Mouse (Mus musculus) hindbrain, embryonic 14.5 days (tissue): Measurements from ENCODE around the gene Mylk. TPM values are rescaled to one million over a fixed set of nuclear protein-coding genes. Genes with fewer than 3 reads are reported as not detected.
"Not testable (repeated sequence)": the region's sequence is repeated elsewhere in the genome, so short reads cannot be mapped to it uniquely, and the experiment has no call there.

Experiments used
- ATAC-seq: fragments of 200-750 bp; cut with Nextera tagmentation; 2 replicates; pipeline ENCODE4 v1.8.0; 2017; ENCODE audit warnings: moderate number of reproducible peaks, mild to moderate bottlenecking, moderate TSS enrichment, moderate library complexity; ENCODE audit not compliant: low FRiP score
- DNase-seq: peaks from one replicate; pipeline ENCODE4 v3.0.0-alpha.2; 2015; ENCODE audit warnings: low spot score
- H3K27ac ChIP-seq: fragments of 300-500 bp; sonication (generic); 2 replicates; pipeline ENCODE4 v1.5.1; 2014; ENCODE audit warnings: mild to moderate bottlenecking, moderate library complexity
- H3K27me3 ChIP-seq: fragments of 300-500 bp; sonication (generic); 2 replicates; pipeline ENCODE4 v1.6.1; 2014; ENCODE audit warnings: mild to moderate bottlenecking, low read length, mixed read lengths; ENCODE audit not compliant: control insufficient read depth, insufficient read depth
- H3K36me3 ChIP-seq: fragments of 300-500 bp; sonication (generic); replicated peaks from 2 replicates; pipeline ENCODE4 v1.6.1; 2014; ENCODE audit not compliant: control insufficient read depth, insufficient read depth
- H3K4me1 ChIP-seq: fragments of 300-500 bp; sonication (generic); replicated peaks from 2 replicates; pipeline ENCODE4 v1.6.1; 2014; ENCODE audit warnings: antibody characterized with exemption, low read length, mixed read lengths; ENCODE audit not compliant: control insufficient read depth, insufficient read depth
- H3K4me2 ChIP-seq: fragments of 300-500 bp; sonication (generic); replicated peaks from 2 replicates; pipeline ENCODE4 v1.6.1; 2014; ENCODE audit warnings: mild to moderate bottlenecking, moderate library complexity
- H3K4me3 ChIP-seq: fragments of 300-500 bp; sonication (generic); replicated peaks from 2 replicates; pipeline ENCODE4 v1.5.1; 2014; ENCODE audit warnings: mild to moderate bottlenecking, low read length
- H3K9ac ChIP-seq: fragments of 300-500 bp; sonication (generic); 2 replicates; pipeline ENCODE4 v1.6.1; 2014
- H3K9me3 ChIP-seq: fragments of 300-500 bp; sonication (generic); 2 replicates; pipeline ENCODE4 v1.6.1; 2016; ENCODE audit warnings: low read length; ENCODE audit not compliant: control insufficient read depth
- WGBS: fragments of 180-500 bp; shearing (Covaris S2); extraction: QIAGEN DNeasy Blood & Tissue Kit; methylation state at CpG from one replicate; pipeline ENCODE4 v1.1.7; 2014; 5-methylcytosine and 5-hydroxymethylcytosine counted together
- polyA plus RNA-seq: library from polyadenylated mRNA; unstranded; fragments of >200 nt; fragmentation: Nextera tagmentation; extraction: Ambion mirVana; gene quantifications from 2 replicates; pipeline ENCODE4 v1.2.1, GENCODE M21; 2014

Gene Mylk
- polyA plus RNA-seq, 1 experiment from 2014 or later, result 5.0 TPM

GRCm38 (mm10) chr16:34784675-34785074 is 39.7 kb downstream of the Mylk start:
- 75% methylated on average over 4 of the region's 4 CpGs for WGBS
- DNase-seq, result no peak
- H3K4me2 ChIP-seq, result no peak overlapping the region

GRCm38 (mm10) chr16:34792555-34792954 is 47.5 kb downstream of the Mylk start:
- Histone ChIP-seq H3K27me3 (no peaks in the 10 kb centered on the region), H3K27ac (no peak overlapping the region), H3K9ac (no peak overlapping the region), H3K4me3 (no peak overlapping the region), H3K9me3 (no peaks in the 10 kb centered on the region), H3K4me1 (no peaks in the 10 kb centered on the region), H3K36me3 (no peaks in the 10 kb centered on the region), H3K4me2 (no peak overlapping the region)
- DNase-seq (no peak), ATAC-seq (no peak)
- WGBS, result 81% methylated on average over 1 of the region's 1 CpGs

More at GRCm38 (mm10) chr16:34784675-34785074, 39.7 kb downstream of the Mylk start:
- Histone ChIP-seq H3K4me3 (no peak overlapping the region), H3K9me3 (no peaks in the 10 kb centered on the region), H3K9ac (no peak overlapping the region), H3K27ac (no peak overlapping the region), H3K4me1 (no peaks in the 10 kb centered on the region), H3K36me3 (no peaks in the 10 kb centered on the region), H3K27me3 (no peaks in the 10 kb centered on the region)
- ATAC-seq, result no peak

GRCm38 (mm10) chr16:34793000-34793399 is 48.0 kb downstream of the Mylk start:
- 65% methylated on average over 5 of the region's 5 CpGs for WGBS
- Histone ChIP-seq H3K4me3 (no peak overlapping the region), H3K4me1 (no peaks in the 10 kb centered on the region), H3K27me3 (no peaks in the 10 kb centered on the region), H3K9me3 (no peaks in the 10 kb centered on the region), H3K4me2 (no peak overlapping the region), H3K27ac (no peak overlapping the region), H3K36me3 (no peaks in the 10 kb centered on the region), H3K9ac (no peak overlapping the region)
- ATAC-seq, result no peak
- no peak for DNase-seq

- Histone ChIP-seq H3K4me1 (no peaks in the 10 kb centered on the region; the same call in 1 of the 2 replicates), H3K4me2 (no peak overlapping the region), H3K27ac (no peak overlapping the region), H3K36me3 (no peaks in the 10 kb centered on the region), H3K9ac (no peak overlapping the region), H3K9me3 (no peaks in the 10 kb centered on the region), H3K4me3 (no peak overlapping the region), H3K27me3 (no peaks in the 10 kb centered on the region)
- no peak for DNase-seq
- ATAC-seq, result no peak
- 71% methylated on average over 5 of the region's 5 CpGs for WGBS
Measured at GRCm38 (mm10) chr16:34801222-34801621, 56.2 kb downstream of the Mylk start.

- no peak overlapping the region for H3K4me2 ChIP-seq
- H3K4me3 ChIP-seq, result no peak overlapping the region
- H3K27me3 ChIP-seq, result no peaks in the 10 kb centered on the region
- no peaks in the 10 kb centered on the region for H3K36me3 ChIP-seq
- H3K9ac ChIP-seq, result no peak overlapping the region
- ATAC-seq (no peak), DNase-seq (no peak)
- WGBS, result 59% methylated on average over 11 of the region's 11 CpGs
- H3K9me3 ChIP-seq, result no peaks in the 10 kb centered on the region
- H3K27ac ChIP-seq, result no peak overlapping the region
- peaks cover 14% of the 10 kb centered on the region for H3K4me1 ChIP-seq
Measured at GRCm38 (mm10) chr16:34804286-34805010, 59.4 kb downstream of the Mylk start.

- H3K36me3 ChIP-seq, result no peaks in the 10 kb centered on the region
- H3K27me3 ChIP-seq, result no peaks in the 10 kb centered on the region
- H3K4me2 ChIP-seq, result no peak overlapping the region
- ATAC-seq, result no peak
- H3K9ac ChIP-seq, result no peak overlapping the region
- no peak overlapping the region for H3K27ac ChIP-seq
- H3K9me3 ChIP-seq, result no peaks in the 10 kb centered on the region
- H3K4me1 ChIP-seq, result peaks cover 14% of the 10 kb centered on the region
- no peak overlapping the region for H3K4me3 ChIP-seq
- no peak for DNase-seq
- 15% methylated on average over 16 of the region's 16 CpGs for WGBS
Measured at GRCm38 (mm10) chr16:34806883-34807767, 62.1 kb downstream of the Mylk start.

GRCm38 (mm10) chr16:34807768-34808275 is 62.8 kb downstream of the Mylk start:
- Histone ChIP-seq H3K27me3 (no peaks in the 10 kb centered on the region), H3K9ac (no peak overlapping the region), H3K4me1 (peaks cover 14% of the 10 kb centered on the region), H3K4me2 (no peak overlapping the region), H3K4me3 (no peak overlapping the region), H3K27ac (no peak overlapping the region), H3K36me3 (no peaks in the 10 kb centered on the region), H3K9me3 (no peaks in the 10 kb centered on the region)
- 9% methylated on average over 11 of the region's 11 CpGs for WGBS
- no peak for ATAC-seq
- no peak for DNase-seq

- no peak overlapping the region for H3K4me2 ChIP-seq
- no peak for ATAC-seq
- H3K27me3 ChIP-seq, result no peaks in the 10 kb centered on the region
- whole genome bisulfite sequencing, result 66% methylated on average over 2 of the region's 2 CpGs
- peaks cover 13% of the 10 kb centered on the region for H3K4me1 ChIP-seq
- H3K9ac ChIP-seq, result no peak overlapping the region
- no peak overlapping the region for H3K27ac ChIP-seq
- no peaks in the 10 kb centered on the region for H3K9me3 ChIP-seq
- H3K4me3 ChIP-seq, result no peak overlapping the region
- no peak for DNase-seq
- H3K36me3 ChIP-seq, result no peaks in the 10 kb centered on the region
Measured at GRCm38 (mm10) chr16:34812165-34812564, 67.2 kb downstream of the Mylk start.

GRCm38 (mm10) chr16:34813161-34813560 is 68.2 kb downstream of the Mylk start:
- ATAC-seq, H3K27me3 ChIP-seq, DNase-seq, H3K27ac ChIP-seq, H3K4me1 ChIP-seq, H3K9me3 ChIP-seq, H3K36me3 ChIP-seq, H3K9ac ChIP-seq, H3K4me2 ChIP-seq, H3K4me3 ChIP-seq: not testable (repeated sequence)
